8 mouse cellular contexts compared by ENCODE assay signal in the genomic region with DNA sequence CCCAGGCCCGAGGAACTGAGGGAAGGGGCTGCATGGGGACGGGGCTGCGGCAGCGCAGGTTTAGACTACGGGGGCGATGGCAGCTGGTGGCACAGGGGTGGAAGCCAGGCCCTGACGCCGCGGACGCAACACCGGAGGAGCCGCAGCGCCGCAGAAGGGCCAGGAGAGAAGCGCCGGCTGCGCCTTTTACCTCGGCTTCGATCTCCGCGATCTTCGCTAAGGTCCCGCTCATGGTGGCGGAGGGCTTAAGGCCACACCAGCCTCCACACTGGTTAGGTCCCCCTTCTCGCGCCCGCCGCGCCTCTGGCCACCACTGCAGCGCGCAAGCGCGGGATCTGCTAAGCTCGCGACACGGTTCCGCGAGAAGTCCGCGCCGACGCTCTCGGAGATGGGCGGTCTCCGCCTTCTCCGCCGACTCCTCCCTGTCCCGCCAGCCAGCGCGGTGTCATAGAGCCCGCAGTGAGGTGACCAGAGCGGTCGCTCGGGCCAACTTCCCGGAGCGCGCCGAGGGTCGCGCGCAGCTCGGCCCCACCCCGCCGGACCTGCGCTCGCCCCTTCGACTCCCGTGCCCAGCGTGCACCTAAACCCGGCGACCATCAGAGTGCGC. TPM values are rescaled to one million over a fixed set of nuclear protein-coding genes. Genes with fewer than 3 reads are reported as not detected.
DNase-seq lines count a peak whose midpoint lies in the region; ATAC-seq and TF ChIP-seq lines count a peak whose summit lies in the region.

A gene (minus strand): TSS at position 337 of the 607 bp plus-strand sequence.

- WGBS in forebrain, embryonic 12.5 days: under 1% methylated on average over 71 of the region's 72 CpGs
- under 1% methylated on average over 64 of the region's 72 CpGs for WGBS in heart, postnatal 0 days
- under 1% methylated on average over 71 of the region's 72 CpGs for WGBS in liver, embryonic 16.5 days (ENCODE audit: insufficient replicate concordance)
- WGBS in neural tube, embryonic 13.5 days: under 1% methylated on average over 72 of the region's 72 CpGs

- H3K4me2 ChIP-seq in forebrain, embryonic 12.5 days: peak within 1 kb of the TSS; percentile 75
- peak within 1 kb of the TSS; percentile 82 for H3K4me2 ChIP-seq in heart, postnatal 0 days (ENCODE audit: low read depth, low read length)
- H3K4me2 ChIP-seq in liver, embryonic 16.5 days (ENCODE audit: low read depth, low read length): peak within 1 kb of the TSS; percentile 65
- H3K4me2 ChIP-seq in neural tube, embryonic 13.5 days: peak within 1 kb of the TSS; percentile 70

- H3K27me3 ChIP-seq in E14TG2a.4 (ENCODE audit: insufficient read depth, low read length): no peaks in the 10 kb centered on the region
- no peaks in the 10 kb centered on the region for H3K27me3 ChIP-seq in forebrain, embryonic 12.5 days
- H3K27me3 ChIP-seq in heart, postnatal 0 days (ENCODE audit: control insufficient read depth, insufficient read depth, low read length): no peaks in the 10 kb centered on the region
- no peaks in the 10 kb centered on the region for H3K27me3 ChIP-seq in liver, embryonic 16.5 days (ENCODE audit: control insufficient read depth, insufficient read depth, low read depth, low read length)
- no peaks in the 10 kb centered on the region for H3K27me3 ChIP-seq in neural tube, embryonic 13.5 days
- H3K27me3 ChIP-seq in testis, adult 2 months (ENCODE audit: control insufficient read depth, insufficient read depth, low read length): no peaks in the 10 kb centered on the region

- H3K4me3 ChIP-seq in E14TG2a.4 (replicated peaks; ENCODE audit: low read length): peak within 1 kb of the TSS; percentile 98
- peak within 1 kb of the TSS; percentile 88 for H3K4me3 ChIP-seq in forebrain, embryonic 12.5 days (replicated peaks)
- peak within 1 kb of the TSS; percentile 96 for H3K4me3 ChIP-seq in heart, postnatal 0 days (ENCODE audit: low read depth, low read length)
- peak within 1 kb of the TSS; percentile 97 for H3K4me3 ChIP-seq in liver, embryonic 16.5 days (ENCODE audit: low read depth, low read length)
- peak within 1 kb of the TSS; percentile 91 for H3K4me3 ChIP-seq in neural tube, embryonic 13.5 days
- peak within 1 kb of the TSS; percentile 93 for H3K4me3 ChIP-seq in testis, adult 2 months (ENCODE audit: control insufficient read depth, low read depth, low read length)

- peaks cover 37% of the 10 kb centered on the region for H3K36me3 ChIP-seq in E14TG2a.4 (ENCODE audit: insufficient read depth, low read length)
- peaks cover 26% of the 10 kb centered on the region for H3K36me3 ChIP-seq in forebrain, embryonic 12.5 days (replicated peaks)
- peaks cover 29% of the 10 kb centered on the region for H3K36me3 ChIP-seq in heart, postnatal 0 days (replicated peaks; ENCODE audit: control insufficient read depth, insufficient read depth, low read length)
- peaks cover 14% of the 10 kb centered on the region for H3K36me3 ChIP-seq in liver, embryonic 16.5 days (ENCODE audit: control insufficient read depth, insufficient read depth)
- peaks cover 25% of the 10 kb centered on the region for H3K36me3 ChIP-seq in neural tube, embryonic 13.5 days
- H3K36me3 ChIP-seq in testis, adult 2 months (ENCODE audit: control insufficient read depth, insufficient read depth, low read length): peaks cover 2% of the 10 kb centered on the region

- no peaks in the 10 kb centered on the region for H3K9me3 ChIP-seq in E14TG2a.4 (ENCODE audit: low read length)
- no peaks in the 10 kb centered on the region for H3K9me3 ChIP-seq in forebrain, embryonic 12.5 days
- no peaks in the 10 kb centered on the region for H3K9me3 ChIP-seq in heart, postnatal 0 days (replicated peaks; ENCODE audit: control insufficient read depth, low read length)
- no peaks in the 10 kb centered on the region for H3K9me3 ChIP-seq in liver, embryonic 16.5 days (replicated peaks; ENCODE audit: control insufficient read depth, low read length)
- H3K9me3 ChIP-seq in neural tube, embryonic 13.5 days: no peaks in the 10 kb centered on the region

- H3K9ac ChIP-seq in forebrain, embryonic 12.5 days: peak within 1 kb of the TSS; percentile 95
- peak within 1 kb of the TSS; percentile 98 for H3K9ac ChIP-seq in heart, postnatal 0 days (replicated peaks; ENCODE audit: low read depth, low read length)
- peak within 1 kb of the TSS; percentile 99 for H3K9ac ChIP-seq in liver, embryonic 16.5 days (ENCODE audit: low read depth, low read length)
- H3K9ac ChIP-seq in neural tube, embryonic 13.5 days: peak within 1 kb of the TSS; percentile 99

- peak; percentile 95 for TF ChIP-seq POLR2A in testis, adult 2 months (IDR thresholded peaks at IDR 0.05; ENCODE audit: control insufficient read depth, low read depth, low read length)

- DNase-seq in c-Kit-positive CD71-positive TER-119-positive erythroid progenitor cells, embryonic 14.5 days (ENCODE audit: low spot score): peak; percentile 89
- DNase-seq in heart, postnatal 0 days (ENCODE audit: low spot score): peak; percentile 99
- DNase-seq in kidney, postnatal 4 days: peak; percentile 96 to 98

- TF ChIP-seq CTCF in E14TG2a.4 (conservative IDR thresholded peaks at IDR 0.05; ENCODE audit: low read length): no peak
- no peak for TF ChIP-seq CTCF in heart, postnatal 0 days (IDR thresholded peaks at IDR 0.05; ENCODE audit: low read depth)
- TF ChIP-seq CTCF in testis, adult 2 months (IDR thresholded peaks at IDR 0.05; ENCODE audit: control insufficient read depth, insufficient read depth, insufficient replicate concordance, low read depth, low read length): no peak

- TF ChIP-seq EP300 in heart, postnatal 0 days (IDR thresholded peaks at IDR 0.05; ENCODE audit: low read depth): no peak; the same call in 1 of the 2 replicates

- ATAC-seq in forebrain, embryonic 12.5 days (ENCODE audit: low FRiP score): peak; percentile 99
- peak; percentile 99 for ATAC-seq in heart, postnatal 0 days (ENCODE audit: insufficient read depth, low read depth)
- peak; percentile 99 for ATAC-seq in liver, embryonic 16.5 days (ENCODE audit: low read depth)
- peak; percentile 99 for ATAC-seq in neural tube, embryonic 13.5 days (ENCODE audit: low read depth)

- peaks cover 66% of the 10 kb centered on the region for H3K4me1 ChIP-seq in E14TG2a.4 (replicated peaks; ENCODE audit: low read depth, low read length)
- H3K4me1 ChIP-seq in forebrain, embryonic 12.5 days: peaks cover 28% of the 10 kb centered on the region
- H3K4me1 ChIP-seq in heart, postnatal 0 days (ENCODE audit: control insufficient read depth, insufficient read depth): peaks cover 11% of the 10 kb centered on the region
- H3K4me1 ChIP-seq in liver, embryonic 16.5 days (ENCODE audit: control insufficient read depth, low read depth, low read length): peaks cover 14% of the 10 kb centered on the region
- H3K4me1 ChIP-seq in neural tube, embryonic 13.5 days (replicated peaks): peaks cover 34% of the 10 kb centered on the region
- H3K4me1 ChIP-seq in testis, adult 2 months (ENCODE audit: control insufficient read depth, insufficient read depth, low read length): no peaks in the 10 kb centered on the region; the same call in 1 of the 2 replicates

- peak within 1 kb of the TSS; percentile 96 for H3K27ac ChIP-seq in forebrain, embryonic 12.5 days
- peak within 1 kb of the TSS; percentile 93 for H3K27ac ChIP-seq in heart, postnatal 0 days (ENCODE audit: low read depth)
- peak within 1 kb of the TSS; percentile 88 for H3K27ac ChIP-seq in liver, embryonic 16.5 days (ENCODE audit: low read length)
- H3K27ac ChIP-seq in neural tube, embryonic 13.5 days (replicated peaks): peak within 1 kb of the TSS; percentile 96
- peak within 1 kb of the TSS; percentile 95 for H3K27ac ChIP-seq in testis, adult 2 months (ENCODE audit: control insufficient read depth, insufficient read depth, low read depth, low read length)

RNA-seq across cellular contexts. Expression of the gene that starts here (rescaled TPM):
- polyA plus RNA-seq in forebrain, embryonic 12.5 days (2016; fragmentation: Nextera tagmentation; extraction: Ambion mirVana): 268 and 271 TPM in 2 replicates
- total RNA-seq in heart, postnatal 0 days (2014; rRNA removed; ENCODE audit: low replicate concordance): 52.8 and 55.1 TPM in 2 replicates
- polyA plus RNA-seq in heart, postnatal 0 days (2015; fragmentation: Nextera tagmentation; extraction: Ambion mirVana): 128 and 134 TPM in 2 replicates
- polyA plus RNA-seq in liver, embryonic 16.5 days (2015; fragmentation: Nextera tagmentation; extraction: Ambion mirVana): 91.6 and 103 TPM in 2 replicates
- 231 and 270 TPM in 2 replicates for polyA plus RNA-seq in neural tube, embryonic 13.5 days (2015; fragmentation: Nextera tagmentation; extraction: Ambion mirVana)
- polyA plus RNA-seq in testis, adult 2 months (2012; rRNA removed): 64.4 and 74.6 TPM in 2 replicates

Comparison
In these comparisons a context has a peak if more than half of its experiments do, and no peak if none do; other contexts are left out.
1. Peak in every context shown above with its lines: DNase-seq, ATAC-seq, H3K4me3 ChIP-seq and H3K27ac ChIP-seq.